Mouse (Mus musculus) hindbrain, embryonic 14.5 days (tissue): ENCODE measurements around the gene Rab12. TPM values are rescaled to one million over a fixed set of nuclear protein-coding genes. Genes with fewer than 3 reads are reported as not detected.
A peak's percentile ranks its signal among the peaks of the same experiment; 100 is the strongest.

Source experiments
- ATAC-seq: fragments of 200-750 bp; cut with Nextera tagmentation; 2 replicates; pipeline ENCODE4 v1.8.0; 2017; ENCODE audit warnings: moderate number of reproducible peaks, mild to moderate bottlenecking, moderate TSS enrichment, moderate library complexity; ENCODE audit not compliant: low FRiP score
- DNase-seq: peaks from one replicate; pipeline ENCODE4 v3.0.0-alpha.2; 2015; ENCODE audit warnings: low spot score
- H3K27ac ChIP-seq: fragments of 300-500 bp; sonication (generic); 2 replicates; pipeline ENCODE4 v1.5.1; 2014; ENCODE audit warnings: mild to moderate bottlenecking, moderate library complexity
- H3K27me3 ChIP-seq: fragments of 300-500 bp; sonication (generic); 2 replicates; pipeline ENCODE4 v1.6.1; 2014; ENCODE audit warnings: mild to moderate bottlenecking, low read length, mixed read lengths; ENCODE audit not compliant: control insufficient read depth, insufficient read depth
- H3K36me3 ChIP-seq: fragments of 300-500 bp; sonication (generic); replicated peaks from 2 replicates; pipeline ENCODE4 v1.6.1; 2014; ENCODE audit not compliant: control insufficient read depth, insufficient read depth
- H3K4me1 ChIP-seq: fragments of 300-500 bp; sonication (generic); replicated peaks from 2 replicates; pipeline ENCODE4 v1.6.1; 2014; ENCODE audit warnings: antibody characterized with exemption, low read length, mixed read lengths; ENCODE audit not compliant: control insufficient read depth, insufficient read depth
- H3K4me2 ChIP-seq: fragments of 300-500 bp; sonication (generic); replicated peaks from 2 replicates; pipeline ENCODE4 v1.6.1; 2014; ENCODE audit warnings: mild to moderate bottlenecking, moderate library complexity
- H3K4me3 ChIP-seq: fragments of 300-500 bp; sonication (generic); replicated peaks from 2 replicates; pipeline ENCODE4 v1.5.1; 2014; ENCODE audit warnings: mild to moderate bottlenecking, low read length
- H3K9ac ChIP-seq: fragments of 300-500 bp; sonication (generic); 2 replicates; pipeline ENCODE4 v1.6.1; 2014
- H3K9me3 ChIP-seq: fragments of 300-500 bp; sonication (generic); 2 replicates; pipeline ENCODE4 v1.6.1; 2016; ENCODE audit warnings: low read length; ENCODE audit not compliant: control insufficient read depth
- WGBS: fragments of 180-500 bp; shearing (Covaris S2); extraction: QIAGEN DNeasy Blood & Tissue Kit; methylation state at CpG from one replicate; pipeline ENCODE4 v1.1.7; 2014; 5-methylcytosine and 5-hydroxymethylcytosine counted together
- polyA plus RNA-seq: library from polyadenylated mRNA; unstranded; fragments of >200 nt; fragmentation: Nextera tagmentation; extraction: Ambion mirVana; gene quantifications from 2 replicates; pipeline ENCODE4 v1.2.1, GENCODE M21; 2014

The Rab12 gene
- polyA plus RNA-seq, 1 experiment from 2014 or later, result 96.6 TPM

DNA sequence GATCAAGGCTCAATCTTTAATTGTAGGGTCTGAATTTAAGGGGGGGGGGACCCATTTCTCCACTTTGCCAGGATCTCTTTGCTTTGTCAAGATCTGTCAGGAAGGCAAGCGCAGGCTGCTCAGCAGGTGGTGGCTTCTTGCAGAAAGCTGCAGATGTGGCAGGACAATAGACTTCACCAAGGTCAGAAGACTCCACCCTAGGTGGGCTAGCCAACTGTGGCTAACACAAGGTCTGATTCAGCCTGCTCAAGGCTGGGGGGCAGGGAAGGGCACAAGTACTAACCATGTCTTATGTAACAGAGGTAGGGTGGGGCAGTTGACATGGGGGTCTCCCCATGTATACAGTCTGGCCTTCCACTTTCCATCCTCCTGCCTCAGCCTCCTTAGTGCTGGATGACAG, 62.3 kb downstream of the Rab12 start:
- no peak overlapping the region for H3K27ac ChIP-seq
- H3K4me3 ChIP-seq, result no peak overlapping the region
- H3K9me3 ChIP-seq, result no peaks in the 10 kb centered on the region
- no peaks in the 10 kb centered on the region for H3K36me3 ChIP-seq
- 36% methylated on average over 1 of the region's 1 CpGs for WGBS
- DNase-seq (no peak), ATAC-seq (no peak)
- no peak overlapping the region for H3K9ac ChIP-seq
- no peak overlapping the region for H3K4me2 ChIP-seq
- H3K4me1 ChIP-seq, result no peaks in the 10 kb centered on the region
- H3K27me3 ChIP-seq, result no peaks in the 10 kb centered on the region

DNA sequence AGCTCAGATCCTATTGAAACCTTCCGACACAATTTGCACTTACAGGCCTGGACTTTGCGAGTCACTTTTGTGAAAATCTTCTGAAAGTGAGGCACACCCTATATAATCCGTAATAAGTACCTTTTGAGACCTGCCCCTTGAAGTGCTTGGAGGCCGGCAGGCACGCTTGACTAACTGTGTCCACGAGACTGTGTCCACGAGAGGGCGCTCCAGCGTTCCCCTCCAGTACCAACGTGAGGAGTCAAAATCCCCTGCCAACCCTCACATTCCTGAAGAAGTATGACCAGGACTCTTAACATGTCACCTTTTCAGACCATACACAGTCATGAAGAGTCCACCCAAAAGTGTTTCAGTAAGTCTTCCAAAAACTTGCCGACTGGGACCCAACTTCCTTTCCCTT, 68.4 kb downstream of the Rab12 start:
- no peaks in the 10 kb centered on the region for H3K27me3 ChIP-seq
- under 1% methylated on average over 11 of the region's 11 CpGs for WGBS
- H3K4me3 ChIP-seq, result 0 out of 2 replicates have a peak overlapping the region, but pooled peaks have one; percentile 98
- peak; percentile 89 for DNase-seq
- H3K9ac ChIP-seq, result no peak overlapping the region
- peaks cover 28% of the 10 kb centered on the region for H3K4me1 ChIP-seq
- H3K4me2 ChIP-seq, result peak overlapping the region; percentile 84
- ATAC-seq, result no peak
- H3K36me3 ChIP-seq, result no peaks in the 10 kb centered on the region
- H3K9me3 ChIP-seq, result no peaks in the 10 kb centered on the region
- H3K27ac ChIP-seq, result no peak overlapping the region

DNA sequence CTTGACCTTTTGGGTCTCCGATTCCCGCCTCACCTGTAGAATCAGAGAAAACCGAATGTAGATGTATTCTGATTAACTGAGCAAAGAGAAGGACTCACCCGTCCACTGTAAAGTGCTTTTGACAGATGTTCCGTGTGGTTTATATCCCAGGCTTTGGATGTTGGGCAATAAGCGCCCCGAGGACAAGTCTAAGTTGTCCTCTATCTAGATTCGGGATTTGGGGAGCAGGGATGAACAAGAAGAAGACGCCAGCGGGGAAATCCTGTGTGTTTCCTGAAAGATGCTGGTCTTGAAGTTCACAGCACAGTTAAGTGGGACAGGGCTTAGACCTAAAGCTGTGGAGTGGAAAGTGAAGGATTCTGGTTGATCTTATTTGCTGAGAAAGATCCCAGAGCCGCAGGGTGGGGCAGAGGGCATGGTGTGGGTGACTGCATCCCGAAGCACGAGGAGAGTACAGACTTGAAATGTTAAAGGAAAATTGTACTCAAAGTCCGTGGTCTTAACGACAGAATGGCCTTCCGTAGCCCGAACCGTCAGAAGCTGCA, 68.9 kb downstream of the Rab12 start:
- no peaks in the 10 kb centered on the region for H3K9me3 ChIP-seq
- DNase-seq, result no peak
- no peaks in the 10 kb centered on the region for H3K36me3 ChIP-seq
- H3K4me2 ChIP-seq, result peak overlapping the region; percentile 84
- H3K4me1 ChIP-seq, result peaks cover 33% of the 10 kb centered on the region
- no peak overlapping the region for H3K27ac ChIP-seq
- no peak for ATAC-seq
- 3% methylated on average over 18 of the region's 18 CpGs for WGBS
- H3K27me3 ChIP-seq, result no peaks in the 10 kb centered on the region
- peak overlapping the region; percentile 98 for H3K4me3 ChIP-seq
- peak overlapping the region; percentile 99 for H3K9ac ChIP-seq

DNA sequence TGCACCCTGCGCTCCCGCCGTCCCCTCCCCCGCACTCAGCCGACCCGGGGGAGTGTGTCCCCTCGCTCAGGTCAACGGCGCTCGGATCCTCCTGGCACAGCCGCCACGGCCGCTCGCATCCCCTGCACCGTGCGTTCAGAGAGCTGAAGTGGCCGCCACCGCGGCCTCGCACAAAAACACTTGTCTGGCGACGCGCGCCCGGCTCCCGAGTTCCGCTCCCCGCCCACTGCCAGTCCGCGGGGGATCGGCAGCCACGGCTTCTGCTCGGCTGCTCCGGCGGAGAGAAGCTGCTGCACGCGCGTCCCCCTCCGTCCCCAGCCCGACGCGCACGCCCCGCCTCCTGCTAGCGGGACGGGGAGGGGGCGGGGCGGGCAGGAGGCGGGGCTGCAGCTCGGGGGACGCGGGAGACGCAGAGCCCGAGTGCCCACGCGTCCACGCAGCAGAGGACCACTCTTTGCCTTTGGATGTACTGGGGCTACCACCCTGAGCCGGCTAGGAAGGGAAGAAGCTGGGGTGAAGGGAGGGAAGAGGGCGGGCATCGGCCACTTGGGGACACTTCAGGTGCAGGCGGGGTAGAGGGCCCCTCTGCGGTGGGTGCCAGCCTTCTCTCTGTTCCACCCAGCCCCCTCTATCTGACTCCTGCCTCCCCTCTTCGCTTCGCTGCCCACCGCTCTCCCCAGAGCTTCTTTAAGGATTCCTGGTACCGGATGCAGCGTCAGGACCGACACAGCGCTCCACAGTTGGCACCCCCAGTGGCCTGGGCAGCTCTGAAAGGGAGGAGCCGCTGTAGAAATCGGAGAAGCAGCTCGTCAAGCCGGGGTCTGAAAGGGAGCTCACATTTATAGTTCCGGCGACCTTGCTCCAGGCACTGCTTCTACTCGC, 69.8 kb downstream of the Rab12 start, which contains the start of gene Mtcl1:
Mtcl1 (minus strand) TSS at position 291 of the 882 bp plus-strand sequence.
- Histone ChIP-seq H3K4me3 (peak within 1 kb of the TSS; percentile 98), H3K4me1 (peaks cover 42% of the 10 kb centered on the region), H3K27ac (peak within 1 kb of the TSS; percentile 96), H3K36me3 (no peaks in the 10 kb centered on the region), H3K4me2 (peak within 1 kb of the TSS; percentile 84), H3K27me3 (no peaks in the 10 kb centered on the region), H3K9me3 (no peaks in the 10 kb centered on the region), H3K9ac (peak within 1 kb of the TSS; percentile 99)
- peak; percentile 90 for ATAC-seq
- DNase-seq, result peak; percentile 85
- WGBS, result under 1% methylated on average over 68 of the region's 76 CpGs

DNA sequence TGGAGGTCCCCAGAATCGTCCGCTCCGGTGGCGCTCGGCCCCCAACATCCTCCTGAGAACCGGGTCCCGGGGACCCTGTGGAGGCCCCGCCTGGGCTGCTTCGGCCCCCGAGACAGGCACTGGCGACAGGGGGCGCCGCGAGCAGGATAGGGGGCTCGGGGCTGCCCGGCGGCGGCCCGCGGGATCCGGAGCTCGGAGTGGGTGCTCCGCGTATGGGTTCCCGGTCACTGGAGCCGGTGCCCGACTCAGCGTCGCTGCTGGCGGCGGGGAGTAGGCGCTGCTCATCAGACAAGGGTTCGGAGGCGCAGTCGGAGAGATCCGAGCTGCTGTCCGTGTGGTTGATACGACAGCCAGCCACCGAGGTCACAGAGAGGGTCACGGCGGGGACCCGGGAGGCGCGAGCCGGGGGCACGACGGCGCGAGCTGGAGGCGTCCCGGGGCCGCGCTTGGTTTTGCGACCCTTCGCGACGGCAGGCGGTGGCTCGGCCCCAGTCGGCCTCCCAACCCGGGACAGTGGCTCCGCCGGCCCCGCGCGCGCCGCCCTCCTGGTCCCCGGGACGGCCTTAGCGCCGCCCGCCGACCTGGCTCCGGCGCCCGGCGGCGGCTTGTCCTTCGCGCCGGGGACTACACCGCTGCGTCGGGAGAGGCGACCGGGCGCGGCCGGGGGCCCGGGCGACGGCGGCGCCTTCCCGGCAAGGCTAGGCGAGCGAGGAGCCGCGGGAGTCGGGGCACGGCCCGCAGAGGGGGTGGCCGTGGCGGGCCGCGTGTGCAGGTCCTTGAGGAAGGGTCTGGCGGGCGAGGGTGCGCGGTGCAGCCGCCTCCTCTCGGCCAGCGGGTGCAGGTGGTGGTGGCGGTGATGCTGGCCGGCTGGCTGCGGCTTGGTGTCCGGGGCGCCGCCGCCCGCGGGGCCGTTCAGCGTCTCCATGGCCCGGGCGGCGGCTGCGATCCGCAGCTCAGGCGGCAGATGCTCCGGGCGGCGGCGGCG, 70.8 kb downstream of the Rab12 start:
- no peaks in the 10 kb centered on the region for H3K27me3 ChIP-seq
- peak overlapping the region; percentile 99 for H3K9ac ChIP-seq
- peak; percentile 32 for ATAC-seq
- H3K4me1 ChIP-seq, result peaks cover 49% of the 10 kb centered on the region
- peak overlapping the region; percentile 98 for H3K4me3 ChIP-seq
- no peak for DNase-seq
- H3K36me3 ChIP-seq, result no peaks in the 10 kb centered on the region
- under 1% methylated on average over 115 of the region's 136 CpGs for WGBS
- H3K9me3 ChIP-seq, result no peaks in the 10 kb centered on the region
- H3K4me2 ChIP-seq, result peak overlapping the region; percentile 84
- peak overlapping the region; percentile 96 for H3K27ac ChIP-seq

DNA sequence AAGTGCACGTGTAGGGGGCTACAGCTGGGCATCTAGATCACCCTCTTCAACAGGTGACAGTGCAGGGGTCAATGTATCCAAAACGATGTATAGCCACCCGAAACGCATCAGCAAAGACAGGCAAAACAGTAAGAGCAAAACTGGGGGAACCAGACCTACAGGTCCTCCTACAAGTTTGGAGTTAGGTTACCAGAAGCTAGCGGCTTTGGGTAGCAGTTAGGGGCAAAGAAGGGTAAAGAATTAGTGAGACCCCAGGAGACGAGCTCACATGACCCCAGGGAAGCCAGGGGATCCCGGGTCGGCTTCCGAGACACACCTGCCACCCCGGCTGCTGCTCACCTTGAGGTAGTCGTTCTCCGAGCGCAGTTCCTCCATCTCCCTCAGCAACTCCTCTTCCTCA, 71.6 kb downstream of the Rab12 start:
- WGBS, result under 1% methylated on average over 13 of the region's 13 CpGs
- peak overlapping the region; percentile 84 for H3K4me2 ChIP-seq
- H3K9ac ChIP-seq, result peak overlapping the region; percentile 99
- H3K27me3 ChIP-seq, result no peaks in the 10 kb centered on the region
- no peaks in the 10 kb centered on the region for H3K9me3 ChIP-seq
- peak overlapping the region; percentile 98 for H3K4me3 ChIP-seq
- DNase-seq (no peak), ATAC-seq (no peak)
- peak overlapping the region; percentile 96; the same call in 1 of the 2 replicates for H3K27ac ChIP-seq
- H3K36me3 ChIP-seq, result no peaks in the 10 kb centered on the region
- H3K4me1 ChIP-seq, result peaks cover 54% of the 10 kb centered on the region

DNA sequence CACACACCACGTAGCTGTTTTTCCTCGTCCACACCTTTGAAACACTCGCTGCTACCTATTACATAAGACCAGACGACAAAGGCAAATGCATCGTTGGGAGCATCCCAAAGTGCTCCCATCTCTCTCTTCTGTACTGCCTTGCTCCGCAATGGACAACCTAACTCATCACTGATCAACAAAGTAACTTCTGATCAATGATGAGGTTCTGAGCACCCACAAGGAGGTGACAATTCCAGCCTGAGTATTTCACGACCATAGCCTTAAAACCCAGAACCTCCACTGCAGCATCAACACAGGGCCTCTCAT, 72.6 kb downstream of the Rab12 start:
- peak overlapping the region; percentile 84 for H3K4me2 ChIP-seq
- H3K9ac ChIP-seq, result peak overlapping the region; percentile 99
- H3K9me3 ChIP-seq, result no peaks in the 10 kb centered on the region
- peaks cover 54% of the 10 kb centered on the region for H3K4me1 ChIP-seq
- H3K4me3 ChIP-seq, result peak overlapping the region; percentile 98
- H3K27ac ChIP-seq, result peak overlapping the region; percentile 11; the same call in 1 of the 2 replicates
- DNase-seq (no peak), ATAC-seq (no peak)
- 16% methylated on average over 7 of the region's 7 CpGs for WGBS
- no peaks in the 10 kb centered on the region for H3K27me3 ChIP-seq
- no peaks in the 10 kb centered on the region for H3K36me3 ChIP-seq

DNA sequence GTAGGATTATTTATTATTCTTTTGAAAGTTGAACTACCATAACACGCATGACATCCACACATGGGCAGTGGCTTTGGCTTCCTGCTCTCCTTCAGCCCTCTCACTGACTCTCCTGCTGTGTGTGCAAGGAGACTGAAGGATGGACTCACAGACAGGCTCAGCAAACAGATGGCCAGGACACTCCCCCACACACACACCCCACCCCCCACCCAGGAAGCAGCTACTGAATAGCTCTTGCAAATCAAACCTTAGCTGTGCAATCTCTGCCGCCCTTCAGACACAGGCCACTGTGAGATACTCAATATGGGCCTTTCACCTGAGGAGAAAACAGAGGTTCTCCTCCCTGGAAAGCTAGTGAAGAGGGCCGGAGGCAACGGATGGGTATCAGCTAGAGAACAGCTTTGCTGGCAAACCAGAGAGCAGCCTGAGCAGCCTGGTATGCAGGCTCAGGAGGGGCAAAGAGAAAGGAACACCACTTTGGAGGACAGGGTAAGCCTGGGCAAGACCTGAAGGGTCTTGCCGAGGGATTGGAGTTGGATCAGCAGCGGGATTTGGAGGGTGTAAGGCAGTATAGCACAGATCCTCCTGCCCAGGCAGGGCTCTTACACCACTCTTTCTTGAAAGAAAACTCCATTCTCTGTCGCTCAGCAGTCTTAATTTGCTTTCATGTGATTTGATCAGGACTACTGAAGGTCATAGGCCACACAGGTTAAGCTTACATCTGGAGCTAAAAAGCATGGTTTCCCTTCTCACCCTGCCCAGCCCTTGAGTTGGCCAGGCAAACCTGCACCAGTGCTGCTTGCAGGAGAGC, 73.1 kb downstream of the Rab12 start:
- ATAC-seq (no peak), DNase-seq (no peak)
- H3K27ac ChIP-seq, result peak overlapping the region; percentile 17; the same call in 1 of the 2 replicates
- H3K9ac ChIP-seq, result peak overlapping the region; percentile 99
- no peaks in the 10 kb centered on the region for H3K27me3 ChIP-seq
- H3K9me3 ChIP-seq, result no peaks in the 10 kb centered on the region
- H3K36me3 ChIP-seq, result no peaks in the 10 kb centered on the region
- H3K4me2 ChIP-seq, result peak overlapping the region; percentile 84
- WGBS, result 15% methylated on average over 7 of the region's 7 CpGs
- H3K4me3 ChIP-seq, result peak overlapping the region; percentile 98
- H3K4me1 ChIP-seq, result peaks cover 54% of the 10 kb centered on the region
